Mouse (Mus musculus) urinary bladder, adult 2 months (tissue): ENCODE measurements around the gene Cytip. TPM values are rescaled to one million over a fixed set of nuclear protein-coding genes. Genes with fewer than 3 reads are reported as not detected.

Experiments
- DNase-seq: peaks from one replicate; pipeline ENCODE4 v3.0.0; 2022; ENCODE audit warnings: low spot score
- polyA plus RNA-seq: library from polyadenylated mRNA; depleted of rRNA; stranded (reverse); fragments of >200 nt; gene quantifications from 2 replicates; pipeline ENCODE4 v1.2.3, GENCODE M21; 2012; rRNA removed

Gene Cytip
- polyA plus RNA-seq: 4.6 and 5.0 TPM in 2 replicates

- no peak for DNase-seq
These were observed at the start of gene Cytip for GRCm38 (mm10) chr2:58195346-58195745. Cytip (minus strand) TSS chr2:58195532.

DNA sequence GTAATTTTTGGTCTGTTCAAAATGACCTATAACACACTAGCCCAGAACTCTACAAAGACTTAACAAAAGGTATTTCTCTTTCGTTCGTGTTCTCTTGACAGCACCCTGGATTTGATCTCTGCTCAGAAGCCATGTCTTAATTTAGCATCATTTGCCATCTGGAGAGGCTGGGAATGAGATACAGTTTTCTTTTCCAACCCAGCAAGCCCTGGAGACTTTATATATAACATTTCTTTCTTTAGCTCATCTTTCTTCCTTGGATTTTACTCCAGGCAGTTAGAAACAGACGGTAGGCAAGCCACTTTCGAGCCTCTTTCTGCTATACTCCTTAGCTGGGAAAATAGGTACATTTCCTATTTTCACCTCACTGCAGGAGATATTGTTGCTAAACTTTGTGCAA, 45.3 kb upstream of the Cytip start:
- DNase-seq: no peak

- DNase-seq: no peak
These were observed 42.2 kb upstream of the Cytip start for GRCm38 (mm10) chr2:58237487-58237886.

GRCm38 (mm10) chr2:58199442-58199841, 4.1 kb upstream of the Cytip start:
- no peak for DNase-seq

GRCm38 (mm10) chr2:58196880-58197279, 1.5 kb upstream of the Cytip start:
- no peak for DNase-seq

DNA sequence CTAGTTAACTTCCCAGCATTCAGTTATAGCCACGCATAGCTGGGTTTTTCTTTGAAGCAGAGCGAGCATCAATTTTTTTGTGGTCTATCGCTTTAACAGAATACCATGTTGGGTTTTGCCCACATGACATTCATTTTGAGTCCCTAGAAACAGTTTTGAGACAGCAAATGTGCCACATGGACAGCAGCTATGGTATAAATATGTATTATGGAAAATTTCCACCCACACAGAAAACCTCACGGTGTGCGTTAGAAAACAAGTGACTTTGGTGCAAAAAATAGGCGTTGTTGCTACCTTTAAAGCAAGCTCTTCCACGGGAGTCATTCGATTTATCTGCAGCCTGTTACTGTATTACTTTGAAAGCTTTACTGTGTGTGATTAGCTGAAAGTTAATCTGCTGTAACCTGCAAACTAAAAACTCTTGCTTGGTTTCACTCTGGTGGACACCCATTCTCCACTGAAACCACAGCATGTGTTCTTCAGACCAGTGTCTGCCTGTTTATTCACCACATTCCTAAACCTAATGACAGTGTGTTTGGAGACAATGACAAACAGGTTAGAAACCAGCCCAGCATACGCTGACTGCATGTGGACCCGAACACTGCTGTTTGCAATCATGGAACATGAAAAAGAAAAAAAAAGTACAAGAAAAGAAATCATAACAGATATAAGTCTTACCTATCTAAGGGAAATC, 763 bp downstream of the Cytip start:
- DNase-seq: no peak

DNA sequence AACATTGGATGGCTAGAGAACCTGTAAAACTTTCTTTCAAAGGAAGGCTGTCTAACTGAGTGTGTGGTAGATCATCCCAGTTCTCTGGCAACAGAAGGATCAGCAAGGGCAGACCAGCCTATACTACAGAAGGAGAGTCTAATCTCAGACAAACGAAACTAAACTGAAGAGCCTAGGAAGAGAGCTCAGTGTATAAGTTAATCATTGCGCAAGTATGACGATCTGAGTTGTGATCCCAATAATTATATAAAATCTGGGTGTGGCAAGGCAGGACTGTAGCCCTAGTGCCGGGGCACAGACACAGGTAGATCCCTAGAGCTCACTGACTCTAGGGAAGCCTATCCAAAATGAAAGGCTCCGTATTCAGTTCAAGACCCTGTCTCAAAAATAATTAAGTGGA, 3.2 kb downstream of the Cytip start:
- DNase-seq: no peak

- no peak for DNase-seq
These were observed 5.8 kb downstream of the Cytip start for GRCm38 (mm10) chr2:58189501-58189900.

DNA sequence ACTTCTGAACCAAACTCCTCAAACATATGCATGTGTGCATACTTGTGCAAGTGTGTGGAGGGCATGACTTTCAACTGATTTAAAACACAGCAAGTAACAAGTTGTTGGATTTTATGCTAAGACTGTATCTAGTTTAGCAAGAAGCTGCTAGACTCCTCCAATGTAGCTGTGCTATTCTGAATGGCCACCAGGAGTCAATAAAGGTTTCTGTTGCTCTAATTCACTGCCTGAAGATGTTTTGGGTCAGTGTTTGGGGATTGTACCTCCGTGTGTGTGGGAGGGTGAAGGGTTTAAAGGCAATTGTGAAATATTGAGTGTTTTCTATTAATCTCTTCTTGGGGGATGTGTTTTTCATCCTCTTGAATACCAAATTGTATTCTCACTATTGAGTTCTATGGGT, 6.4 kb downstream of the Cytip start:
- no peak for DNase-seq

- DNase-seq: no peak
These were observed 7.9 kb downstream of the Cytip start for GRCm38 (mm10) chr2:58187310-58188051.

DNA sequence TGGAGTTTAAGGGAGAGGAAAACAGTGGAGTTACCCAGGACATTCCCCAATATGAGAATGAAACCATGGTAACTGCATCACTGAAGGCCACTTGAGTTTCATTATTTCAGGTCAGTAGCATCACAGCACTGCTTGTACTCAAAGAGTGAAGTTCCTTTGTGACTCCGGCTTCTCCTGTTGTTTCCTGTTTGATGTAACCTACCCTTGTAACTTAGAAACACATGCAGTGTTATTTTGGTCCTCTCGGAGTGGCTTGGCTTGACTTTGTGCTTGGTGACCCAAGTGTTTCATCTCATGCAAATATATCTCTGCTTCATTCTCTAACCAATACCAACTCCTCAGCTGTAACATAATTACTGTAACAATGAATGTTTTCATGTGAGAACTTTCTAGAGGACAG, 11.1 kb downstream of the Cytip start:
- DNase-seq: no peak

DNA sequence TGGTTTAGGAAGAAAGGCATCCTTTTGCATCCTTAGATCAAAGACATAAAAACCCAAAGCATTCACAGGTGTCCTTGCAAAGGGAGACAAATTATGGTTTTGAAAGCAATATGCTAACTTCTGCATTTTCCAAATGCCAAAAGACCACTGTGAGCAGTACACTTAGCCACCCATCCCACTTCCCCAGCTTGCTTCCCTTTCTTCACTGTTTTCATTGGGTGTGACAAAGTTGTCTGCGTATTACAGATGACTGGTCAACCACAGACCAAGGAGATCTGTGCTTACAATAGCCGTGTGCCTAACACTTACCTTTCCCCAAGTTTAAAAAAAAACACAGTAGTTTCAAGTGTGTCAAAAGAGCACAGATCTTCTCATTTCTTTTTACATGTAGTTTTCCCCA, 11.7 kb downstream of the Cytip start:
- no peak for DNase-seq

- no peak for DNase-seq
These were observed 14.6 kb downstream of the Cytip start for GRCm38 (mm10) chr2:58180776-58181175.

GRCm38 (mm10) chr2:58179056-58179455, 16.3 kb downstream of the Cytip start:
- no peak for DNase-seq

DNA sequence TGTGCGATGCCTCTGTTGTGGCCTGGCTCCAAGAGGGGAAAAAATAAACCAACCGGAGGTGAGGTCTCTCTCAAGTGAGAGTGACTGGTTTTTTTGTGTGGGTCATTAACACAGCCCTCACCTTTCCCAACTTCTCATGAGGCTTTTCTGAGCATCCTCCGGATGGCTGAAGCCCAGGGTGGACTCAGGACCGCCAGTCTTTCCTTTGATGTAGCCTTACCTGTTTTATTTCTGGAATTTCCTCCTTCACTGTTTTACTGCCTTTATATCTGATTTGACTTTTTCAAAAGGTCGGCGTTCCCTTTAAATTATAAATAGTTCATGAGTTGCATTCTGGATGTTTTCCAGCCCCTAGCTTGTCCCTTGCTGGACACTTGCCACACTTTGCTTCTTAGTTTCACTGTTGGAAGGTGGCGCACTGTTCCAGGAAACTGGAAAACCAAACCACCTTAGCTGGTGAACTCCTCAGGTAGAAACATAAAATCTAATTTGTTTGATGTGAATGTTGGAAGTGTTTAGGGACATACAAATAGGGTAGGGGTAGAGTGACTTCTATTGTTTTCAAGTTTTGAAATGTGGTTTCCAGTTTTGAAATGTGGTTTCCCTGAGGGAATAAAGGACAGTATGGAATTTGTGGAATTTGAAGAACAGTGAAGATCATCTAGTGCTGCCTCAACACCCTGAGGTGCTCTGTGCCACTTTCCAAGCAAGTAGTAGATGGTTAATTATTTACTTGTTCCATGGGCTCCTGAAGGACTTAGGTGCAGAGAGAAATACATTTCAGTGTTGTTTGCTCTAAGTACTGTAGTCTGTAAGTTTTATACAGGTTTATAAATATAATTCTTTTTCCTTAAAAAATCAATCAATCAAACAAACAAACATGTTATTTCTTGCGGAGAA, 19.7 kb downstream of the Cytip start:
- DNase-seq: no peak

DNA sequence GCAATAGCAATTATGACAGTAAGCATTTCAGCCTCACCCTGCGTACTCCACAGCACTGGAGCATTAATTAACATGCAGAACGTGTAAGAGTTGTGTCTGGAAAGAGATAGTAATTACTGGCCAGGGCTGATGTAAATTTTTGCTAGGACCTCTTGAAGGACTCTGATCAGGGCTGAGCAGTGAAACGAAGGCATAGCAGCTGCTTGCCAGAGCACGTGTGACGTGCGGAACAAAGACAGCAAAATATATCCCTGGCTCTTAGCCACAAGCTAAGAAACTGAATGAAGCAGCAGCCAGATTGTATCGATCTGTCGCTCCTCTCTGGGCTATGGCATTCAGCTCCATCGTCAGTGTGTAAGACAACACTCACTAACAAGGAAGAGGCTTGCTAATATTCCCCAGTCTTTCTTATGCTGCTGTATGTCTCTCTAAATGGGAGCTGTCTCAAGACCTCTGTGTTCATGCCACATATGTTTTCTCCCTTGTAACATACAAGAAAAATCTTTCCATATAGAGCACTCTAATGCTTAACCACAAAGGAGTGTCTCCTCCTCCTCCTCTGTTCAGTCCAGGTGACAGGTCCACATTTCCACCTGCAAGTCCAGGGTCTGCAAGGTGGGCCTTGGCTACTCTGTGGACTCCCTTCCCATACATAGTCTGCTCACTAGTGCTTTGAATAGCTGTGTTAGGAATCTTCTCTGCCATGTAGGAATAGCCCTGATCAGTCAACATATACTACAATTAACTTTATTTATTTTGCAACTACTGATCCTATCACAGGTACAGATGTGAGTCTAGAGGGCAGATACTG, 20.7 kb downstream of the Cytip start:
- DNase-seq: no peak

- DNase-seq: no peak
These were observed 22.4 kb downstream of the Cytip start for GRCm38 (mm10) chr2:58172963-58173362.

DNA sequence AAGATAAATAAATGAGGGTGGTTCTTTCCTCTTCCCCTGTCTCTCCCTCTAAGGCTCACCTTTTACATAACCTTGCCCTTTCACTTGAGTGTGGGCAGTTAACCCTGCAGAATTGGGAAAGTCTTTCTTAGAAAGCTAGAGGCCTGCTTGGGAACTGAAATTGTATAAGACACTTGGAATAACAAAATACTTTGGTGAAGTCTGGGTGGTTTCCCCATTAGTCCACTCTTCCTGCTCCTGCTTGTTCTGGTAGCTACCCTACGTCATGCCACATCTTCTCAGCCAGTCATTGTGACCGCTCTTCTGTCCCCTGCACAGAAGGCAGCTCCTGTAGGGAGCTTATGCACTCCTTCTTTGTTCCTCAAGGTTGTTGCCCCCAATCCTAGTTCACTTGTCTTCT, 26.2 kb downstream of the Cytip start:
- no peak for DNase-seq

GRCm38 (mm10) chr2:58167654-58168053, 27.7 kb downstream of the Cytip start:
- no peak for DNase-seq

- DNase-seq: no peak
These were observed 28.6 kb downstream of the Cytip start for GRCm38 (mm10) chr2:58166764-58167163.

- no peak for DNase-seq
These were observed 31.7 kb downstream of the Cytip start for GRCm38 (mm10) chr2:58163457-58164181.
